Mouse (Mus musculus): ENCODE results near the gene Jak1. TPM values are rescaled to one million over a fixed set of nuclear protein-coding genes. Genes with fewer than 3 reads are reported as not detected.

Jak1 gene
- polyA plus RNA-seq, 1 experiment: 258 TPM

DNA sequence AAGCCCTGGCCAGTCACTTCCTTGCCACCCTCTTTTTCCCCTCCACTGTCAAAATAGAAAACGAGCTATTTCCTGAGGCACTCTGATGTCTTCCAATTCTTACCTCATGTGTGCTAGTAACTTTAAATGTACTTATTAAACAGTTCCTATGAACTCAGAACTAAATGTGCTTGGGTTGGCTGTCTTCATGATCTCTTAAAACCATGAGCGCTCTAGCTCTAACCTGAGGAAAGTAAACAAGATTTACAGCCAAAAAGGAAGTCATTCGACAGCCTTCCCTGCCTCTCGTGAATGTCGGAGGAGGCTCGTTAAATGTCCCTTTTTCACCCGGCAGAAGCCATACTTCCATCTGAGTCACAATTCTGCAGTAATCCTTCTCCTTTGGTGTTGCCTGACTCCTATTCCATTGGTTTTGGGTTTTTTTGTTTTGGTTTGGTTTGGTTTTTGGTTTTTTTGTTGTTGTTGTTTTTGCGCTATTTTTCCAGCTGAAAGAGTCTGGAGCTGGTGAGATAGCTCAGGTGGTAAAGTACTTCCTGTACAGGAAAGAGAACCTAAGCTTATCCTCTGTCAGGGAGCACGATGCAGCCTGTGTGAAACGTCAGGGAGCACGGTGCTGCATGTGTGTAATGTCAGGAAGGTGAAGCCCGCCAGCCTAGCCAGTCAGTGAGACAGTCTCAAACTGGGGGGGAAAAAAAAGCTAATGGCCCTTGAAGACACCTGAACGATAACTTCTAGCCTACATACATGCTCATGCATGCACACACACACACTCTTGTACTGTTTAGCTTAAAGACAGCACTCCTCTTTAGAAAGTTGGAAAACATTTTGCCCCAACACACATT, 12.1 kb downstream of the Jak1 start:
- TF ChIP-seq GATA1 (IDR thresholded peaks at IDR 0.05; ENCODE audit: low read length): no peak

DNA sequence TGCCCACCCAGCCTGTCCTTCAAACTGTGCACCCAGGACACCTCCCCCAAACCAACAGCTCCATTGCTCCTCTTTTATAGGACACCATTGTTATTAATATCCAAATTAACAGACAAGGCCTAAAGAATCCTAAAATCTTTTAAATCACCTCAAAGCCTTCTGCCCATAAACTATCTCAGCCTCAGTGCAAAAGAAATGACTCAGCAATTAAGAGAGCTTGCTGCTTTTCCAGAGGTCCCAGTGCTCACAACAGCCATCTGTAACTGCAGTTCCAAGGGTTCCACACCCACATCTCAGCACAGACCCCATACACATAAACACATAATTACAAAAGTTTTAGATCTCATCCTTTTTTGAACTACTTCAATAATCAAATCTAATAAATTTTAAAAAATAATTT, 13.1 kb downstream of the Jak1 start:
- no peak for TF ChIP-seq GATA1 (IDR thresholded peaks at IDR 0.05; ENCODE audit: low read length)

DNA sequence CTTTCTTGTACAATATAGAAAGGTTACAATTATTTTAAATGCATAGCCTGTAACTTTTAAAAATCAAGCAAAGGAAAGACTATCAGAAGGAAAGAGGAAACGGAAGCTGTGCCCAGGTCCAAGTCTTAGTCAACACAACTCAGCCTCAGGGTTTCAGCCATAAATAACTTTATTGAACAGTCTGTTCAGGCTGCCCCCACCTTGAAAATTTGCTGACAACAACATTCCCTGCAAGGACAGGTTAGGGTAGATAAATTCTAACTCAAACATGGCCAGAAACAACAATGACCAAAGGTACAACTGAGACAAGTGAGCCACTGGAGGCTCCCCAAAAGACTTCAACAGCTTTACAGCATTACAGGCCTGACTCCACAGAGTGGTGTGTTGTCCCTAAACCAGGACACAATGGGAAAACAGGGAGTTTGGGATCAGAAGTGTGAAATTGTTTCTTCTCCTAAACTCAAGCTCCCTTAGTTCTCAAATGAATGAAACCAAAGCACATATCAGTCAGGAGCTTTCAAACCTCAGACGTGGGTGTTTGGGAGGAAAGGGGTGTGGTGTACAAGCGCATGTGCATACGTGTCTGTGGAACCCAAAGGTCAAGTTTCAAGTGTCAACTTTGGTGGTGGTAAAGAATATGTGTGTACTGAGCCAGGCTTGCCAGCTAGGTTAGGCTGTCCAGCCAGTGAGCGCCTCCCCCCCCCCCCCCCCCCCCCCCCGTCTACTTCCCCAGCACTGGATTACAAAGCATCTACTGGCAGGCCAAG, 14.9 kb downstream of the Jak1 start:
- no peak for TF ChIP-seq GATA1 (IDR thresholded peaks at IDR 0.05; ENCODE audit: low read length)

DNA sequence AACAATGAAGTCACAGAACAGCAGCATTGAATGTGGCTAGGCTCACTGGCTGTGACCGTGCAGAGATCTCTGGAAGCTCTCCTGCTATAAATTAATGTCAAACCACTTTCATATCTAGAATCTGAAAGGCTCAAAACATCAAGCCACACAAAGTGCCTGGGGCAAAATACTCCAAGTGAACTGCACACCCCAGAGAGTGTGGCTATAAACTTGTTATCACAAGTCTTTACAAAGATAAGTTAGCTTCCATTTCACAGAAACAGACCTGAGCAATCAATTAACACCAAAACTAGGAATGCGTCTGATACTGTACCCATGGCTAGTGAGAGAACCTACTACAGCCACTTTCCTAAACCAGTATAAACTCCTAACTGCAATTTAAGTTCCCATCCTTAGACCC, 17.7 kb downstream of the Jak1 start:
- no peak for TF ChIP-seq GATA1 (IDR thresholded peaks at IDR 0.05; ENCODE audit: low read length)

DNA sequence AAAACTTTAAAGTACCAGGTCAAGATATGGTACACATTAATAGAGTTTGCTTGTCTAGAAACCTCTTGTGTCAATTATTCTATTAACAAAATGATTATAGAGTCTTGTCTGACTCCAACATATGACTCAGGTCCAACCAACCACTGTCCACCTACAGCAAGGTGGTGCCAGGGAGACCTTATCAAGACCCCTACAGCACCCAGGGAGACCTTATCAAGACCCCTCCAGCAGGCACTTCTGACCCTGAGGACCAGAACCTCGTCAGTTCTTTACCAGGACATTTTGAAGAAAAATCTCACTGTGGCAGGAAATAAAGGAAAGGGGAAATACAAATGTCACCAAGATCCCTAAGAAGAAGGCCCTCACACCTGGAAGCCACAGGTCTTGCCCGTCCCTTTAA, 18.5 kb downstream of the Jak1 start:
- TF ChIP-seq GATA1 (IDR thresholded peaks at IDR 0.05; ENCODE audit: low read length): no peak

DNA sequence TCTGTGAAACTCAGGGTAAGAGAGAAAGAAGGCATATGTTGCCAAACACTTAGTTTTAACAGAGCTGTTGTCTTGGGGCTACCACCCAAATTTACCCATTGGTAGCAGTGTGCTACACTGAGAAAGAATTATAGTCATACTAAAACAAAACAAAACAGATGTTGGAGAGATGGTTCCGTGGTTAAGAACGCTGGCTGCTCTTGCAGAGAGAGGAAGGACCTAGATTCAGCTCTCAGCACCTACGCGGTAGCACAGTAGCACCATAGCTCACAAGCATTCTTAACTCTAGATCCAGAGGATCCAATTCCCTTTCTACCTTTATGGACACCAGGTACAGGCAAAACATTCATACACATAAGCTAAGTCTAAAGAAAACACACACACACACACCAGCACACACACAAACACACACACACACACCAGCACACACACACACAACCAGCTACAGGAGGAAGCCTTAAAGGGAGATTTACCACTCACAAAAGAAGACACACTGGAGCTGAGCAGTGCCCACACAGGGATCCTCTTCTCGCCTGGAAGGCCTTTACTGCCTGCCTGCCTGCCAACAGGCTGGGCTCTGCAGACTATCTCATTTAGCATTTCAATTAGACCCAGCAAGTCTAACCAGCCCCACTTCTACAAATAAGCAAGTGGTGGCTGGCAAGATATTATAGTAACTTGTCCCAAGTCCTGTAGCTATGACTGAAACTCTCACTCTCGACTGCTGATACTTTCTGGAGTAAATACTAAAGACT, 20.6 kb downstream of the Jak1 start:
- no peak for TF ChIP-seq GATA1 (IDR thresholded peaks at IDR 0.05; ENCODE audit: low read length)

DNA sequence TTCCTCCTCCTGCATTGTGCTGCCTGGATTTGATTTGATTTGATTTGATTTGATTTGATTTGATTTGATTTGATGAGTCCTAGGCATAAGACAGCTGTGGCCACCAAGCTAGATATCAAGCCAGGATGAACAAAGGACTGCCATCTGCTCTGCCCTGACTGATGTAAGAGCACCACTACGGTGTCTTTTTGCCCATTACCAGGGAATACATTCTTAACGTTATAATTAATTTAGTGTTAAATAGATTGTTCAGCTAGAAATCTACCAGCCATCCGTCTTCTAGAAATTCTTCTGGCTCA, 24.3 kb downstream of the Jak1 start:
- TF ChIP-seq GATA1 (IDR thresholded peaks at IDR 0.05; ENCODE audit: low read length): no peak

DNA sequence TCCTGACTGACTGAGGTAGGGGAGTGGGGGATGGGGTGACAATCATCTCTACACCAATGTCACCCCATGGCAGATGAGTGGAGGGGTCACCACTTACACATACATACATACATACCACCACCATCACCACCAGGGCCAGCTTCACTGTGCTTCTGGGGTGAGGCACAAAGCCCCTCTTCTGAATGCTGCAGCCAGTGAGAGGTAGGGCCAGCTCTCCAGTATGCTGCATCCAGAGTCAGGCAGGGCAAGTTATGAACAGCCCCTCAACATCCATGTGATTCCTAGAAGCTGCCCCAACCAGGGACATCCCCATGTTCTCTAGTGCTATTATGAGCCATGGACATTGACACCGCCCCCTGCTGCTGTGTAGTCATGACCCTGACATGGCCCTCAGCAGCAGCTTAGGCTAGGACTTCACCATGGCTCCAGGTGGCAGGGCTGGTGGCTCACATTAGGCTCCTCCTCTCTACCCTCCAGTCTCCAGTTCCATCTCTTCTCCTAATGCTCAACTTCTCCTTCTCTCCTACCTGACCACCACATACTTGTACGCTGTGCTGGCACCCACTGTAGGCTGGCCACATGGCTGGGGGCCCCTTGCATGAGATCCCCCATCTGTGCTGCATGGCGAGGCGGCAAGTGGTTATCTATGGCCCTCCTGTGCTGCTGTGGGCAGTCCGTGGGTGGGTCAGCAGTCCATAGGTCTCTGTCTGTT, 24.8 kb downstream of the Jak1 start:
- no peak for TF ChIP-seq GATA1 (IDR thresholded peaks at IDR 0.05; ENCODE audit: low read length)

DNA sequence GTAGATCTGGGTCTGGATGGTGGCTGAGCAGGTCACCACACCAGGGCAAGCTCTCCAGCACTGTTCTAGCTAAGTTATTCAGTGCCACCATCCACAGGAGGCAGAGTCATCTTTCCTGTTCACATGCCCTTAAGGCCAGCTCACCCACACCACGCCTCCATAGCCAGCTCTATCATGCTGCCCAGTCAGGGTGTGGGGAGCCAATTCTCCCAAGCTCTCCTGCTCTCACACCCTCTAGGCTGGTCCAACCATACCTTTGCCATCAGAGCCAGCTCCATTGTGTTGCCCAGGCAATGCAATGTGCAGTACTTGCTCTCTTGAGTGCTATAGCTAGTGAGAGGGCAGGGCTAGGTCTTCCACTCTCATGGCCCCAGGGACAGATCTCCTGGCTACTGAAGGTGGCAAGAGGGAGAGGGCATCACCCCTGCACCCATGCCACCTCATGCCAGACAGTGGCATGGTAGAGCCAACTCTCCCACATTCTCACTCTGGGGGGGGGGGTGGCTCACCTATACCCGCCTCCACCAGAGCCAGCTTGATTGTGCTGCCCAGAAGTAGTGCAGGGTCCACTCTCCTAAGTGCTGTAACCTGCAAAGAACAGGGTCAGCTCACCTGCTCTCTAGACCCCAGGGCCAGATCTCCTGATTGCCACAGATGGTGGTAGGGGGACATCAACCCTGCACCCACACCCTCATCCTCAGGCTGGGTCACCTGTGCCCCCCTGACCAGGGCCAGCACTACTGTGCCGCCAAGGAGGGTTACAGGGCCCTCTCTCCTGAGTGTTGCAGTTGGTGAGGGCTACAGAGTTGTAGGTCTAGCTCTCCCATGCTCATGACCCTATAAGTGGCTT, 25.5 kb downstream of the Jak1 start:
- no peak for TF ChIP-seq GATA1 (IDR thresholded peaks at IDR 0.05; ENCODE audit: low read length)

DNA sequence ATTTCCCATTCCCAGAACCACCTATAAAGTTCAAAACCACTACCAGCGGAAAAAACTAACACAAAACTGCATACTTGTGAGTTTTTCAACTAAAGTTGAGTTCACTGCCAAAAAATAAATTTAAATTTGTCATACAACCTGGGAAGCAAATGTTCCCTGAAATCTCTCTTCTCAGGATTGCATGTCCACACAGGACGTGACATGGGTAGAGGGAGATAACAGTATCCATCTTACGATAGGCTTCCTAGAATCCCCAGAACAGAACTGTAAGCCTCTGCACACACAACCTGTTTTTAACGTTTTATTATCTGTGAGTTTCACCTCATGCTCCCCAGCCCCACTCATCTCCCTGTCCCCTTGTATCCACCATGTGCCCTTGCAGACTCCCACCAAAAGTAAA, 26.5 kb downstream of the Jak1 start:
- peak; percentile 12 for TF ChIP-seq GATA1 (IDR thresholded peaks at IDR 0.05; ENCODE audit: low read length)

DNA sequence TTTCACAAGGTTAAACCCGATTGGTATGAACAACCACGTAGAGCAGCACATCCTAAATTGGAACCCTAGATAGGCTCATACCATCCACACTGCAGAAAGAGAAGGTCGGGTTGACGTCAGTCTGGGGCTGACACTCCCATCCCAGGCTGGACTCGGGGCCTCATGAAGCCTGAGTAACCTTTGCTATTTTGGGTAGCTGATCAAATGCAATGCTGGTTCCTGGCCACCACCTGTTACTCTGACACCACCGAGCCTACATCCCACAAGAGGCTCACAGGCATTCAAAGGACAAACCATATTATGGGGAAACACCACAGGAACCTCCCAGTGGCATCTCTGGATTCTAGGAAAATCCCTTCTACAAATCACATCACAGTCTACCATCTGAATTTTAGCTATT, 28.3 kb downstream of the Jak1 start:
- TF ChIP-seq GATA1 (IDR thresholded peaks at IDR 0.05; ENCODE audit: low read length): no peak

DNA sequence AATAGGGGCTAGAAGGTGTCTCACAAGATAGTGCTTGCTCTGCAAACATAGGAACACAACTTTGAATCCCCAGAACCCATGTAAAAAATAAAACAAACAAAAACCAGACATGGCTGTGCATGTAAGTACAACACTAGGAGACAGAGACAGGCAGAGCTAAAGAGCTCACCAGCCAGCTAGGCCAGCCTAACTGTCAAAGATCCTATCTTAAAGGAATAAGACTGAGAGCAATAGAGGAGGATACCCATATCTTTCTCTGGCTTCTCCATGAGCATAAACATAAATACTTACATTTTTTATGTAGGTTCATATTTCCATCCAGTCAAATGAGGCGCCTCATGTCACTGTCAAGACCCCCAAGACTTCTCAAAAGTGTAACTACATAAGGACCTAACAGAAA, 29.1 kb downstream of the Jak1 start:
- no peak for TF ChIP-seq GATA1 (IDR thresholded peaks at IDR 0.05; ENCODE audit: low read length)

DNA sequence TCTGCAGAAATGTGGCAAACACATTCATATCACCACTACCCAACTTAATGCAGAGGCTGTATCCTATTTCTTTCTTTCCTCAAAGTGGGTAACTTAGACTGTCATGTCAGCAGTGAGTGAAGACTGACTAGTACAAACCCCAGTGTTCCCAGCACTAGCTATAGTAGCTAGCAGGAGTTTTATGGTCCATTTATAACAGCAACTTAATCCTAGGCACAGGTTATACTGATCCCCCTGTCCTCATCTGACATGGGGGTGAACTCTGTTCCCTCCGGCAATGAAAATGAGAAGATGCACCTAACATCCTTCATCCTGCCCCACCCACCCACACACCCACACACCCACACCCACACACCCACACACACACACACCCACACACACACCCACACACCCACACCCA, 30.3 kb downstream of the Jak1 start:
- TF ChIP-seq GATA1 (IDR thresholded peaks at IDR 0.05; ENCODE audit: low read length): no peak

DNA sequence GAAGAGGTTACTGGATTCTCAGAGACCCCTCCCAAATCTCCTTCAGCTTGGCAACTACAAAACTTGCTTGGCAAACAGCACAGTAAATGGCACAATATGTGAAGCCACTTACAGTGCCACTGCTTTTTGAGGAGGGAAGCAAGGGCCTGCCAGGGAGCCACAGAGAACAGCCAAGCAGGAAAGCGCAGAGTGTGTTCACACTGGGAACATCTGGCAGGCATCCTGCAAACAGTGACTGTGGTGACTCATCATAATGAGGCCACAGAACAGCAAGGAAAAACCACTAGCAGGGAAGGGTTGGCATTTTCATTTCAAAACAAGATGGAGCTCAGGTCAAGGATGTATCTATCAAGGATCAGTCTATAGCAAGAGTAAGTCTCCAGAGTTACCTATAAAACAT, 30.8 kb downstream of the Jak1 start:
- no peak for TF ChIP-seq GATA1 (IDR thresholded peaks at IDR 0.05; ENCODE audit: low read length)

DNA sequence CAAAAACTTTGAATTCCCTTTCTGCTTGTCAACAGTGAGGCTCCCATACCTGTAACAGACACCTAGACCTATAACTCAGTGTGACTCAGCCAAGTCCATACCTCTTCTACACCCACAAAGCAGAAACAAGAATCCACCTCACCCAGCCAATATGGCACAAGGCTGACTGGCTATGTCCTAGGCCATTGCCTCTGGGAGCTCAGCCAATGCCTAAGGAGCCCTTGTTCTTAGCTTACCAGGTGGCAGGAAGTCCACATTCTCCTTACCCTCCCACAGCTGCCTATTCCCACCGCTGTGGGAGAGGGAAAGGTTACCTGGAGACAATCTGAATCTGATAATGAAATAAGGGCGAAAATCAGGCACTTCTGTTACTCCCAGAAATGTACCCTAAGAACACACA, 34.5 kb downstream of the Jak1 start:
- TF ChIP-seq GATA1 (IDR thresholded peaks at IDR 0.05; ENCODE audit: low read length): no peak
